Mouse (Mus musculus): ENCODE data around the gene Grb7. TPM values are rescaled to one million over a fixed set of nuclear protein-coding genes. Genes with fewer than 3 reads are reported as not detected.

Gene Grb7
- total and polyA plus RNA-seq, 3 experiments, result 0.11 to 0.72 (median 0.31) TPM

GRCm38 (mm10) chr11:98446562-98447474 lies 624 bp downstream of the Grb7 start:
- no peaks in the 10 kb centered on the region; the same call in 1 of the 2 replicates for H3K27me3 ChIP-seq (ENCODE audit: control insufficient read depth, insufficient read depth, low read length)
- TF ChIP-seq POLR2A (IDR thresholded peaks at IDR 0.05; ENCODE audit: insufficient read depth, low read depth, low read length) (no peak), EP300 (IDR thresholded peaks at IDR 0.05; ENCODE audit: insufficient read depth, low read depth, low read length) (no peak), CTCF (IDR thresholded peaks at IDR 0.05) (no peak)

GRCm38 (mm10) chr11:98447475-98447834 lies 1.3 kb downstream of the Grb7 start:
- H3K4me3 ChIP-seq, result no peak overlapping the region
- H3K27me3 ChIP-seq (ENCODE audit: control insufficient read depth, insufficient read depth, low read length), result no peaks in the 10 kb centered on the region; the same call in 1 of the 2 replicates
- no peak for DNase-seq
- 30% methylated on average over 7 of the region's 7 CpGs for WGBS
- intact Hi-C loops (cut with DNase I), result no loop called here
- no peaks in the 10 kb centered on the region for H3K36me3 ChIP-seq (ENCODE audit: control insufficient read depth, insufficient read depth, low read length)
- no peak overlapping the region for H3K9ac ChIP-seq (ENCODE audit: low read depth, low read length)
- no peaks in the 10 kb centered on the region for H3K4me1 ChIP-seq (ENCODE audit: control insufficient read depth, insufficient read depth, low read length)
- no peaks in the 10 kb centered on the region for H3K79me2 ChIP-seq (replicated peaks; ENCODE audit: control insufficient read depth, insufficient read depth, low read length)
- no peak overlapping the region for H3K27ac ChIP-seq
- TF ChIP-seq EP300 (IDR thresholded peaks at IDR 0.05; ENCODE audit: insufficient read depth, low read depth, low read length) (no peak), POLR2A (IDR thresholded peaks at IDR 0.05; ENCODE audit: insufficient read depth, low read depth, low read length) (no peak), CTCF (IDR thresholded peaks at IDR 0.05) (no peak)

More at GRCm38 (mm10) chr11:98446562-98447474, 624 bp downstream of the Grb7 start:
- Histone ChIP-seq H3K36me3 (ENCODE audit: control insufficient read depth, insufficient read depth, low read length) (no peaks in the 10 kb centered on the region), H3K79me2 (replicated peaks; ENCODE audit: control insufficient read depth, insufficient read depth, low read length) (no peaks in the 10 kb centered on the region), H3K27ac (no peak overlapping the region), H3K9ac (ENCODE audit: low read depth, low read length) (no peak overlapping the region), H3K4me3 (no peak overlapping the region), H3K4me1 (ENCODE audit: control insufficient read depth, insufficient read depth, low read length) (no peaks in the 10 kb centered on the region)
- no peak for DNase-seq
- intact Hi-C loops (cut with DNase I), result no loop called here
- 7% methylated on average over 33 of the region's 33 CpGs for WGBS

- no peak for DNase-seq
- Histone ChIP-seq H3K79me2 (replicated peaks; ENCODE audit: control insufficient read depth, insufficient read depth, low read length) (no peaks in the 10 kb centered on the region), H3K9ac (ENCODE audit: low read depth, low read length) (no peak overlapping the region), H3K27me3 (ENCODE audit: control insufficient read depth, insufficient read depth, low read length) (no peaks in the 10 kb centered on the region; the same call in 1 of the 2 replicates), H3K36me3 (ENCODE audit: control insufficient read depth, insufficient read depth, low read length) (no peaks in the 10 kb centered on the region), H3K4me3 (no peak overlapping the region), H3K27ac (0 out of 2 replicates have a peak overlapping the region, but pooled peaks have one; percentile 31), H3K4me1 (ENCODE audit: control insufficient read depth, insufficient read depth, low read length) (no peaks in the 10 kb centered on the region)
- WGBS, result 53% methylated on average over 13 of the region's 13 CpGs
- intact Hi-C loops (cut with DNase I), result no loop called here
- TF ChIP-seq POLR2A (IDR thresholded peaks at IDR 0.05; ENCODE audit: insufficient read depth, low read depth, low read length) (no peak), CTCF (IDR thresholded peaks at IDR 0.05) (no peak), EP300 (IDR thresholded peaks at IDR 0.05; ENCODE audit: insufficient read depth, low read depth, low read length) (no peak)
Measured at GRCm38 (mm10) chr11:98448191-98448790, 2.1 kb downstream of the Grb7 start.

GRCm38 (mm10) chr11:98449419-98449818 lies 3.2 kb downstream of the Grb7 start:
- intact Hi-C loops (cut with DNase I), result no loop called here
- Histone ChIP-seq H3K79me2 (replicated peaks; ENCODE audit: control insufficient read depth, insufficient read depth, low read length) (no peaks in the 10 kb centered on the region), H3K4me3 (no peak overlapping the region), H3K9ac (ENCODE audit: low read depth, low read length) (no peak overlapping the region), H3K36me3 (ENCODE audit: control insufficient read depth, insufficient read depth, low read length) (no peaks in the 10 kb centered on the region), H3K27me3 (ENCODE audit: control insufficient read depth, insufficient read depth, low read length) (no peaks in the 10 kb centered on the region; the same call in 1 of the 2 replicates), H3K4me1 (ENCODE audit: control insufficient read depth, insufficient read depth, low read length) (no peaks in the 10 kb centered on the region), H3K27ac (no peak overlapping the region)
- TF ChIP-seq CTCF (IDR thresholded peaks at IDR 0.05), result no peak
- no peak for TF ChIP-seq POLR2A (IDR thresholded peaks at IDR 0.05; ENCODE audit: insufficient read depth, low read depth, low read length)
- no peak for TF ChIP-seq EP300 (IDR thresholded peaks at IDR 0.05; ENCODE audit: insufficient read depth, low read depth, low read length)
- 91% methylated on average over 3 of the region's 3 CpGs for WGBS
- DNase-seq, result no peak

GRCm38 (mm10) chr11:98449921-98450771 lies 4.0 kb downstream of the Grb7 start:
- no peak overlapping the region for H3K4me3 ChIP-seq
- peak in 1 of 2 experiments; percentile 39 for DNase-seq
- H3K4me1 ChIP-seq (ENCODE audit: control insufficient read depth, insufficient read depth, low read length), result no peaks in the 10 kb centered on the region
- H3K36me3 ChIP-seq (ENCODE audit: control insufficient read depth, insufficient read depth, low read length), result no peaks in the 10 kb centered on the region
- no peak overlapping the region for H3K27ac ChIP-seq
- 51% methylated on average over 20 of the region's 20 CpGs for WGBS
- no peaks in the 10 kb centered on the region for H3K79me2 ChIP-seq (replicated peaks; ENCODE audit: control insufficient read depth, insufficient read depth, low read length)
- no peaks in the 10 kb centered on the region; the same call in 1 of the 2 replicates for H3K27me3 ChIP-seq (ENCODE audit: control insufficient read depth, insufficient read depth, low read length)
- intact Hi-C loops (cut with DNase I), result no loop called here
- TF ChIP-seq POLR2A (IDR thresholded peaks at IDR 0.05; ENCODE audit: insufficient read depth, low read depth, low read length) (no peak), EP300 (IDR thresholded peaks at IDR 0.05; ENCODE audit: insufficient read depth, low read depth, low read length) (no peak), CTCF (IDR thresholded peaks at IDR 0.05) (no peak)
- H3K9ac ChIP-seq (ENCODE audit: low read depth, low read length), result no peak overlapping the region

All from heart, adult 2 months (tissue).